Mouse (Mus musculus) hindbrain, embryonic 15.5 days (tissue): ENCODE measurements around the gene Rnf222. TPM values are rescaled to one million over a fixed set of nuclear protein-coding genes. Genes with fewer than 3 reads are reported as not detected.

Experiments used
- ATAC-seq: fragments of 200-750 bp; cut with Nextera tagmentation; 2 replicates; pipeline ENCODE4 v1.8.0; 2017; ENCODE audit warnings: low read depth, moderate number of reproducible peaks, moderate TSS enrichment; ENCODE audit not compliant: low FRiP score
- H3K27ac ChIP-seq: fragments of 300-500 bp; sonication (generic); replicated peaks from 2 replicates; pipeline ENCODE4 v1.5.1; 2015; ENCODE audit warnings: mild to moderate bottlenecking, inconsistent platforms
- H3K27me3 ChIP-seq: fragments of 300-500 bp; sonication (generic); 2 replicates; pipeline ENCODE4 v1.6.1; 2015; ENCODE audit warnings: control low read depth, inconsistent platforms
- H3K36me3 ChIP-seq: fragments of 300-500 bp; sonication (generic); 2 replicates; pipeline ENCODE4 v1.6.1; 2015; ENCODE audit warnings: control low read depth, inconsistent platforms
- H3K4me1 ChIP-seq: fragments of 300-500 bp; sonication (generic); replicated peaks from 2 replicates; pipeline ENCODE4 v1.6.1; 2015; ENCODE audit warnings: control low read depth, inconsistent platforms
- H3K4me2 ChIP-seq: fragments of 300-500 bp; sonication (generic); 2 replicates; pipeline ENCODE4 v1.6.1; 2015; ENCODE audit warnings: moderate library complexity, mild to moderate bottlenecking, inconsistent platforms
- H3K4me3 ChIP-seq: fragments of 300-500 bp; sonication (generic); 2 replicates; pipeline ENCODE4 v1.5.1; 2015; ENCODE audit warnings: mild to moderate bottlenecking, inconsistent platforms
- H3K9ac ChIP-seq: fragments of 300-500 bp; sonication (generic); 2 replicates; pipeline ENCODE4 v1.6.1; 2015; ENCODE audit warnings: inconsistent platforms
- H3K9me3 ChIP-seq: fragments of 300-500 bp; sonication (generic); 2 replicates; pipeline ENCODE4 v1.6.1; 2016; ENCODE audit warnings: control low read depth, inconsistent platforms
- WGBS: fragments of 180-500 bp; shearing (Covaris S2); methylation state at CpG from one replicate; pipeline ENCODE4 v1.1.7; 2015; 5-methylcytosine and 5-hydroxymethylcytosine counted together
- polyA plus RNA-seq: library from polyadenylated mRNA; unstranded; fragments of >200 nt; fragmentation: Nextera tagmentation; extraction: Ambion mirVana; gene quantifications from 2 replicates; pipeline ENCODE4 v1.2.1, GENCODE M21; 2015

The Rnf222 gene
- polyA plus RNA-seq, 1 experiment from 2014 or later, result not detected

DNA sequence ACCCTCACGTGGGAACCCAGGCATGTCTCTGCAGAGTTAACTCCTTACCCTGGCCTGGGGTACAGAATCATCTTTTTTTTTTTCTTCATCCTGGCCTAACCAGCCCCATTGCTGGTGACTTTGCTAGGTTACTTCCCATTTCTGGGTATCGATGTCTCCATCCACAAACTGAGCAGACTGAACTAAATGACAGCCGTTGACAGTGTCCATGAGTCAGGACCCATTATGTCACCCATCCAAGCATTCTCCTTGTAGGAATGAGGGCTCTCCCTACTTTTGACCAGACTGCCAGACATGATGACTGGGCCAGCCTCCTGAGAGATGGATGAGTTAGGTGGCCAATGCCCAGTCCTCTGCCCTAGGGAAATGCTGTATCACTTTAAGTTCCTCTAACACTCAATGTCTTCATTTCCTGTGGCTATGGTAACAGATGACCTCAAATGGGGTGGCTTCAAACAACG lies 24.7 kb upstream of the Rnf222 start:
- no peaks in the 10 kb centered on the region for H3K4me1 ChIP-seq
- H3K9me3 ChIP-seq, result no peaks in the 10 kb centered on the region
- no peaks in the 10 kb centered on the region for H3K36me3 ChIP-seq
- H3K4me2 ChIP-seq, result no peak overlapping the region
- no peak overlapping the region for H3K27ac ChIP-seq
- no peak overlapping the region for H3K9ac ChIP-seq
- H3K27me3 ChIP-seq, result no peaks in the 10 kb centered on the region; the same call in 1 of the 2 replicates
- no peak overlapping the region for H3K4me3 ChIP-seq
- 84% methylated on average over 4 of the region's 4 CpGs for WGBS
- ATAC-seq, result no peak

- no peak overlapping the region for H3K4me3 ChIP-seq
- H3K9me3 ChIP-seq, result no peaks in the 10 kb centered on the region
- H3K27ac ChIP-seq, result no peak overlapping the region
- 54% methylated on average over 9 of the region's 9 CpGs for WGBS
- H3K27me3 ChIP-seq, result no peaks in the 10 kb centered on the region; the same call in 1 of the 2 replicates
- no peak for ATAC-seq
- no peak overlapping the region for H3K9ac ChIP-seq
- H3K36me3 ChIP-seq, result no peaks in the 10 kb centered on the region
- no peak overlapping the region for H3K4me2 ChIP-seq
- H3K4me1 ChIP-seq, result no peaks in the 10 kb centered on the region
Observed at GRCm38 (mm10) chr11:68864544-68865189, 23.7 kb upstream of the Rnf222 start.

- Histone ChIP-seq H3K9ac (no peak overlapping the region), H3K4me2 (no peak overlapping the region), H3K4me3 (no peak overlapping the region), H3K4me1 (no peaks in the 10 kb centered on the region), H3K36me3 (no peaks in the 10 kb centered on the region), H3K27me3 (no peaks in the 10 kb centered on the region), H3K27ac (no peak overlapping the region), H3K9me3 (no peaks in the 10 kb centered on the region)
- 87% methylated on average over 9 of the region's 9 CpGs for WGBS
- ATAC-seq, result no peak
Observed at GRCm38 (mm10) chr11:68871277-68871676, 17.1 kb upstream of the Rnf222 start.

DNA sequence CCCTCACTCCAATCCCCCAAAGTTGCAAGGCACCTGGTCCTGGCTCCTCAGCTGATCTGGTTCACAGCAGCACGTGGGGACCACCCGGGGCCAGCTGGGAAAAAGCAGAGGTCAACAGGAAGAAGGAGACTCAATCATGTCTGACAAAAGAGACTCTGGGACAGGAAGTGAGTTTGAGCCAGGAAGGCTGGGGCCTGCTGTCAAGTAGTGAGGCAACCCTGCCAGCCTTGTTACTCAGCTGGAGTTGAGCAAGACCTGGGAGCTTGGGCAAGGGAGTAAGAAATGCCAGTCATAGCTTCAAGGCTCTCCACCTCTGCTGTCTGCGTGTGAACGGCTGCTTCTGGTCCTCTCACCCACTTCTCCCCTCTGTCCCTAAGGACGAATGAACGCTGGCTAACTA lies 16.6 kb upstream of the Rnf222 start, which contains the start of gene Ndel1:
Gene Ndel1 (minus strand): TSS at position 111 of the 400 bp plus-strand sequence.
- H3K27ac ChIP-seq, result no peak within 1 kb of the TSS
- no peak within 1 kb of the TSS for H3K9ac ChIP-seq
- 68% methylated on average over 6 of the region's 6 CpGs for WGBS
- H3K27me3 ChIP-seq, result no peaks in the 10 kb centered on the region
- ATAC-seq, result no peak
- H3K4me1 ChIP-seq, result no peaks in the 10 kb centered on the region
- no peaks in the 10 kb centered on the region for H3K9me3 ChIP-seq
- no peak within 1 kb of the TSS for H3K4me2 ChIP-seq
- no peak within 1 kb of the TSS for H3K4me3 ChIP-seq
- H3K36me3 ChIP-seq, result no peaks in the 10 kb centered on the region

DNA sequence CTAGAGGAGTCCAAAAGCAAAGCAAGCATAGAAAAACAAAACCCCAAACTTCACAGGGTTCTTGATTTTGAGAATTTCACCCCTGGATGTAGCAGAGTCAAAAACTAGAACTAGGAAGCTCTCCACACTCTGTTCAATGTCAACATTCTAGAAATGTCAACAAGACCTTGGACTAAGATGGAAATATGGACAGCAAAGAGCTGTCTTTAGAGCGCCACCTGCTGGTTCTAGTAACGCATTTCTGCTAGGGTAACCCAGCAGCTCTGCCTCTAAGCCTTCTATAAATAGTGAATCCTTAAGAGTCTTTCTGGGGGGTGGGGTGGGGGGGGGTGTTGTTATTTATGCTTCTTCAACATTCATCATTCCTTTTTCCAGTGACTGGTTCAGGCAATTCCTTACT lies 13.5 kb upstream of the Rnf222 start:
- WGBS, result 0% methylated on average over 2 of the region's 2 CpGs
- Histone ChIP-seq H3K9me3 (no peaks in the 10 kb centered on the region), H3K4me2 (no peak overlapping the region), H3K27me3 (no peaks in the 10 kb centered on the region), H3K4me1 (no peaks in the 10 kb centered on the region), H3K36me3 (no peaks in the 10 kb centered on the region), H3K27ac (no peak overlapping the region), H3K9ac (no peak overlapping the region), H3K4me3 (no peak overlapping the region)
- no peak for ATAC-seq

DNA sequence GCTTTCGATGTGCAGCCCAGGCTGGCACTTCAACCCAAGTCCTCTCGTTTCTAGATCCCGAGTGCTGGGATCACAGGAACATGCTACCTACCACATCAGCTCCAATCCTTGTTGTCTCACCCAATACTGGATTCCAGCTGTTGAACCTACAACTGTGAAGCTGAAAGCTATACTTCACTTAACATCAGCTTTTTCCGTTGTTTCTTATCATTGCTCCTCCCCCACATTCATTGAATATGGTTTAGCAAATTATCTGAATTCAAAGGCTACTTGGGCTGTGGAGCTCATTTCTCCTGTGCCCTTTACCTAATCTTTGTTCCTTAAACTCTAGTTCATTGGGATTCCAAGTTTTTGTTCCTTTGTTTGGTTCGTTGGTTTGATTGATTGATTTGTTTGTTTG lies 9.5 kb upstream of the Rnf222 start:
- no peak for ATAC-seq
- WGBS, result 89% methylated on average over 5 of the region's 5 CpGs
- H3K36me3 ChIP-seq, result no peaks in the 10 kb centered on the region
- H3K9me3 ChIP-seq, result no peaks in the 10 kb centered on the region
- no peaks in the 10 kb centered on the region for H3K4me1 ChIP-seq
- no peaks in the 10 kb centered on the region for H3K27me3 ChIP-seq
- no peak overlapping the region for H3K27ac ChIP-seq
- no peak overlapping the region for H3K9ac ChIP-seq
- H3K4me3 ChIP-seq, result no peak overlapping the region
- H3K4me2 ChIP-seq, result no peak overlapping the region

DNA sequence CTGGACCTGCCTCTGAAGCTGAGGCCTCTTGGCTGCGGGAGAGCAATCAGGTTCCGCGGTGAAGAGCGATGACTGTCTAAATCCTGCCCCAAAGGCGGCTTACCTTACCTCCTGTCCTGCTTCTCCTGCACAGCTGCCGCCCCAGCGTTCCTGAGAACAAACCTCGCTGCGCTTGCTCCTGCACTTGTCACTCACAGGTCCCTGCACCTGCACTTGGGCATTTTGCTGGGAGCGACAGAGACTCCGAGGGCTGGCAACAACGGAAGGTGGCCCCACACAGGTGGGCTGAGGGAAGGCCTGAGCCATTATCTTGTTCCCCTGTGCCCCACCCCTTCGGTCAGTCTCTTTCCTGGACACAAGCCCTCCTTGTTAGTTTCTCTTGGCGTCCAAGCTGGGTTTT lies 6.2 kb upstream of the Rnf222 start:
- no peak overlapping the region for H3K4me3 ChIP-seq
- H3K27ac ChIP-seq, result no peak overlapping the region
- WGBS, result 21% methylated on average over 14 of the region's 14 CpGs
- no peaks in the 10 kb centered on the region for H3K36me3 ChIP-seq
- no peaks in the 10 kb centered on the region for H3K27me3 ChIP-seq
- H3K4me2 ChIP-seq, result no peak overlapping the region
- ATAC-seq, result no peak
- H3K4me1 ChIP-seq, result no peaks in the 10 kb centered on the region
- no peaks in the 10 kb centered on the region for H3K9me3 ChIP-seq
- no peak overlapping the region for H3K9ac ChIP-seq

- no peak for ATAC-seq
- Histone ChIP-seq H3K4me3 (no peak overlapping the region), H3K9ac (no peak overlapping the region), H3K27ac (no peak overlapping the region), H3K4me2 (no peak overlapping the region), H3K4me1 (no peaks in the 10 kb centered on the region), H3K27me3 (no peaks in the 10 kb centered on the region), H3K9me3 (no peaks in the 10 kb centered on the region), H3K36me3 (no peaks in the 10 kb centered on the region)
- WGBS, result 87% methylated on average over 2 of the region's 2 CpGs
Observed at GRCm38 (mm10) chr11:68883843-68884242, 4.5 kb upstream of the Rnf222 start.

DNA sequence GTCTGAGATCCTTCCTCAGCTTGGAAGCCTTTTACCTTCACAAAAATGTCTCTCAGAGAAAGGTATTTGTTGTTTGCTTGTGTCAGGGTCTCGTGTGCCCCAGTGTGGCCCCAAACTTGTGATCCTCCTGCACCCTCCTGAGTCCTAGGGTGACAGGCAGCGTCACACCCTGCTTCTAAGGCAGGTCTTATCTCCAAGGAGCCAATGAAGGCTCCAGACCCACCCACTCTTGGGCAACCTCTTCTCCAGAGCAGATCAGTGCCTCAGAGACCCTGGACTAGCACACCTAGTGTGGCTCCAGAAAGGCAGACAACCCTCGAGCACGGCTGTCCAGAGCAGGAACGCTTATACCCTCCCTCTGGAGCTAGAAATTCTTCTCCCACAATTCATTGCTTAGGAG lies 4.0 kb upstream of the Rnf222 start:
- H3K4me3 ChIP-seq, result no peak overlapping the region
- H3K27me3 ChIP-seq, result no peaks in the 10 kb centered on the region
- no peak overlapping the region for H3K4me2 ChIP-seq
- WGBS, result 83% methylated on average over 5 of the region's 5 CpGs
- no peaks in the 10 kb centered on the region for H3K36me3 ChIP-seq
- no peak for ATAC-seq
- no peaks in the 10 kb centered on the region for H3K4me1 ChIP-seq
- H3K27ac ChIP-seq, result no peak overlapping the region
- no peak overlapping the region for H3K9ac ChIP-seq
- no peaks in the 10 kb centered on the region for H3K9me3 ChIP-seq

- WGBS, result 83% methylated on average over 5 of the region's 5 CpGs
- Histone ChIP-seq H3K4me3 (no peak overlapping the region), H3K4me2 (no peak overlapping the region), H3K27ac (no peak overlapping the region), H3K9ac (no peak overlapping the region), H3K4me1 (no peaks in the 10 kb centered on the region), H3K36me3 (no peaks in the 10 kb centered on the region), H3K9me3 (no peaks in the 10 kb centered on the region), H3K27me3 (no peaks in the 10 kb centered on the region)
- ATAC-seq, result no peak
Observed at GRCm38 (mm10) chr11:68886091-68886490, 2.3 kb upstream of the Rnf222 start.

DNA sequence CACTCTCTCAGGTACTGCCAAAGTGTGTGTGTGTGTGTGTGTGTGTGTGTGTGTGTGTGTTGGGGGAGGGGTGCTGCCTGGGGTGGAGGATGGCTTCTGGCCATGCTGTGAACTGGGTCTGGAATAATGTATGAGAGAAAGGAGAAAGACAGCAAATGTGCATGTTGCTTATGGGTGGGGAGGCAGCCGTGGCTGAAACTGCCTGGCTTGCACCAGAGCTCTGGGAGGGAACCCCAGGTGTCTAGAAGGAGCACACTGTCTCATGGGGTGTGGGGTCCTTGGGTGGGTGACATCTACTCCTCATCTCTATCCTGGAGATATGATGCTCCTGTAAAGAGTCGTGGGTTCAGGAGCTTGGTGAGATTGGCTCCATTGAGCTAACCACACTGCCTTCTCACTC lies 300 bp downstream of the Rnf222 start:
- Histone ChIP-seq H3K4me3 (no peak overlapping the region), H3K4me1 (no peaks in the 10 kb centered on the region), H3K36me3 (no peaks in the 10 kb centered on the region), H3K4me2 (no peak overlapping the region), H3K27ac (no peak overlapping the region), H3K27me3 (no peaks in the 10 kb centered on the region), H3K9ac (no peak overlapping the region), H3K9me3 (no peaks in the 10 kb centered on the region)
- no peak for ATAC-seq
- WGBS, result 79% methylated on average over 2 of the region's 2 CpGs

- WGBS, result 48% methylated on average over 2 of the region's 2 CpGs
- Histone ChIP-seq H3K4me2 (no peak overlapping the region), H3K9me3 (no peaks in the 10 kb centered on the region), H3K4me1 (no peaks in the 10 kb centered on the region), H3K27me3 (no peaks in the 10 kb centered on the region), H3K9ac (no peak overlapping the region), H3K36me3 (no peaks in the 10 kb centered on the region), H3K4me3 (no peak overlapping the region), H3K27ac (no peak overlapping the region)
- no peak for ATAC-seq
Observed at GRCm38 (mm10) chr11:68890625-68891024, 2.3 kb downstream of the Rnf222 start.

- Histone ChIP-seq H3K4me3 (no peak overlapping the region), H3K27ac (no peak overlapping the region), H3K4me1 (no peaks in the 10 kb centered on the region), H3K27me3 (no peaks in the 10 kb centered on the region), H3K9ac (no peak overlapping the region), H3K4me2 (no peak overlapping the region), H3K9me3 (no peaks in the 10 kb centered on the region), H3K36me3 (no peaks in the 10 kb centered on the region)
- ATAC-seq, result no peak
- WGBS, result 87% methylated on average over 5 of the region's 5 CpGs
Observed at GRCm38 (mm10) chr11:68891823-68892222, 3.5 kb downstream of the Rnf222 start.
